Mouse (Mus musculus): Measurements from ENCODE around the gene Agtrap.
"Not testable (repeated sequence)": the region's sequence is repeated elsewhere in the genome, so short reads cannot be mapped to it uniquely, and the experiment has no call there.

Agtrap gene

DNA sequence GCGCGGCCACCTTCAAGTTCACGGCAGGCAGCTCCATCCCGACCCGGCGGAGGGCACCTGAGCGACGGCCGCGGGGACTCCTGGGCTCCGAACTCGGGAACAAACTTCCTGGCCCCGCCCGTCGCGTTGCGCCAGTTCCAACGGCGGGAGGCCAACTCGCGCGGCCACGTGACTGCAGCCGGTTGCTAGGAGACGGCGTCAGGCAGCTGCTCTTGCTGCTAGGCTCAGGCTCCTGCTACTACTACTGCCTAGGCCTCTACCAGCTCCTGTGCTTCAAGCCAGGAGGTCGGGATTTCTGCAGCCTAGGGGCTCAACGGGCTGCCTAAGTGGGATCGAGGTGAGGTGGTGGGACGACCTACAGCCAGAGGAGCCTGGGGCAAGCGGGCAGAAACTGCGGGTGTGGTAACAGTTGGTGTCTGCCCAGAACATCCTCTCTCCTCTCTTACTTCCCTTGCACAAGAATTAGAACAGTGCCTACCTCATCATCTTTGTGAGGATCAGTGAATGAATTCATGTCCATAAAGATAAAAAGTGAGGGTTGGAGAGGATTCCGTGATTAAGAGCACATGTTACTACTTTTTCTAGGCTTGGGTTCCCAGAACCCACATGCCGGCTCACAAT is at the start of gene Agtrap:
TSS of gene Agtrap (minus strand) at position 125 of the 621 bp plus-strand sequence.
- peak; percentile 88 to 89 for DNase-seq (ENCODE audit: low spot score in 2 of 2)

GRCm38 (mm10) chr4:148137503-148137902 is 49.7 kb upstream of the Agtrap start:
- no peak for DNase-seq (ENCODE audit: low spot score in 2 of 2)

GRCm38 (mm10) chr4:148134988-148135387 is 47.2 kb upstream of the Agtrap start:
- no peak for DNase-seq (ENCODE audit: low spot score in 2 of 2)

DNA sequence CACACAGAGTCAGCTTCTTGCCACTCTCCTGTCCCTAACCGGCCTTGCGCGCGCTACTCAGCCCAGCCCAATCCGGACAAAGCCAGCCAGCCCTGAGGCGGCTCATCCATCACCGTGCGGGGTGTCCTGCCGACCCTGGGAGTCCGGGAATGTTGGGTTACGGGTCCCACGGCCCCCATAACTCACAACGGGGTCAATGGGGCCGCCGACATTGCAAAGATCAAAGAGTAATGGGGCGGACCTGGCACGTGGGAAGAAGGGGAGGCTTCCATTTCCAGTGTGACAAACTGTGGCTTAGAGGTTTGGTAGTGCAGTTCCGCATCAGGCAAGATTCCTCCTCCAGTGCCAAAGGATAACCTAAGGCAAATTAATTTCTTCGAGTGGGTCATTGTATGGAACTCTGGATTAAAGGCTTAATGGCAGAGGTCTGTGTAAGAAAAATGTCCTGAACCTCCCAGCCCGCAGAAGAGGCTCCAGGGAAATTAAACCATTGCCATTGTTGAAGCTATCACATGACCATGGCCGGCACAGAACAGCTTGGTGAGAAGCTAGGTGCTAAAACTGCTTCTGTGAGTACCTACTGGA is 43.8 kb upstream of the Agtrap start:
- no peak for DNase-seq (ENCODE audit: low spot score in 2 of 2)

DNA sequence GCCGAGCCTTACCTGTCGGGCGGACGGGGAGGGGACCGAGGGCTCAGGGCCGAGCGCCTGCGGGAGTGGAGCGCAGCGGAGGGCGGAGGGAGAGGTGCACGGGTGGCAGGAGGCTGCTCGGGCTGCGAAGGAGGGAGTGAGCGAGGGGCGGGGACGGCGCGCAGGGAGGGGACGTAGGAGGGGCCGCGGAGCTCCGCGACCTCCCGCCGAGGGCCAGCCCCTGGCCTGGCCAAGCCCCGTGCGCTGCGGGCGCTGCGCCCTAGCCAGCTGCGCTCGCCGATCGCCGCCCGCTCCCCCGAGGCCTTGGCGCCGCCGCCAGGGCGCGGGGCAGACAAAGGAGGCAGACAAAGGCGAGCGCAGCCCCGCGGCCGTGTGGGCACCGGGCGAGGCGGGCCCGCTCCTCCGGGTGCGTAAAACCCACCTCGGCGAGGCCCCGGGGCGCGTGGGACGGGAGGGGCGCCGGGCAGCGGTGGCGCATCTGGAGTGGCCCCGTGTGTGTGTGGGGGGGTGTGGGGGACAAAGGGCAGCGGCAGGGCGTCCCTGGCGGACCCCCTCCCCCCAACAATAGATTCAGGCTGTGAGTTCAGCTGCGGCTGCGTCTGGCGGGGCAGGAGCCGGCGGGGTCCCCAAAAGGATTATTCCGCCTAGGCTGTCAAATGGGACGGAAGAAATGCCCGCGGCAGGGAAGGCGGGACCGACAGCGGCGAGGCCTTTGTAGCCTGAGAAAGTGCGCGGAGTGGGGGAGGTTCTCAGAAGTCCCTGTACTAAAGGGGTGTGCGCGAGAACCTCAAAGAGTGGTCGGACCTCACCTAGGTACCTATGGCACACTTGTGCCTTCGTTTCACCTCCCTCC is 43.0 kb upstream of the Agtrap start, which contains the start of gene Draxin:
TSS of gene Draxin (minus strand) at position 138 of the 853 bp plus-strand sequence.
- no peak for DNase-seq (ENCODE audit: low spot score in 2 of 2)

DNA sequence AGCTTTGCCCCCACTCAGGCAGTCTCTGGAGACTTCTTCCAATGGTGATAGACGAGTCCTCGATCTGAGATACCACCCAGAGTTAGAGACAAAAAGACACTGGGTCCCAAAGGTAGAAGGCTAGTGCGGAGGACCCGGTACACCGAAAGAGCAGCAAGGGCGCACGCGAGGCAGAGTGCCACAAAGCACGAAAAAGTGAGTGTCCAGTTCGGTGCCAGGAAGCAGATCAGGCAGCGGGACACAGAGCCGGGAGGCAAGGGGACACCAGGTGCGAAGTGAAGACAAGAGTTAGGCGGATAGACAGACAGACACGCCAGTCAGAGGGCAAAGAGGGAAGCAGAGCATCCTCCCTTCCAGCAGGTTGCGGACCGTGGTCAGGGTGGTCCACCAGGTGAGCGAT is 42.3 kb upstream of the Agtrap start, which contains the start of gene Mad2l2:
TSS of gene Mad2l2 (plus strand) at position 252 of the 400 bp plus-strand sequence.
- DNase-seq (ENCODE audit: low spot score in 2 of 2), result no peak

- DNase-seq (ENCODE audit: low spot score in 2 of 2), result no peak
These were observed 40.8 kb upstream of the Agtrap start for GRCm38 (mm10) chr4:148128672-148129071.

GRCm38 (mm10) chr4:148128241-148128640 is 40.4 kb upstream of the Agtrap start:
- no peak for DNase-seq (ENCODE audit: low spot score in 2 of 2)

GRCm38 (mm10) chr4:148122694-148123066 is 34.8 kb upstream of the Agtrap start:
- no peak for DNase-seq (ENCODE audit: low spot score in 2 of 2)

DNA sequence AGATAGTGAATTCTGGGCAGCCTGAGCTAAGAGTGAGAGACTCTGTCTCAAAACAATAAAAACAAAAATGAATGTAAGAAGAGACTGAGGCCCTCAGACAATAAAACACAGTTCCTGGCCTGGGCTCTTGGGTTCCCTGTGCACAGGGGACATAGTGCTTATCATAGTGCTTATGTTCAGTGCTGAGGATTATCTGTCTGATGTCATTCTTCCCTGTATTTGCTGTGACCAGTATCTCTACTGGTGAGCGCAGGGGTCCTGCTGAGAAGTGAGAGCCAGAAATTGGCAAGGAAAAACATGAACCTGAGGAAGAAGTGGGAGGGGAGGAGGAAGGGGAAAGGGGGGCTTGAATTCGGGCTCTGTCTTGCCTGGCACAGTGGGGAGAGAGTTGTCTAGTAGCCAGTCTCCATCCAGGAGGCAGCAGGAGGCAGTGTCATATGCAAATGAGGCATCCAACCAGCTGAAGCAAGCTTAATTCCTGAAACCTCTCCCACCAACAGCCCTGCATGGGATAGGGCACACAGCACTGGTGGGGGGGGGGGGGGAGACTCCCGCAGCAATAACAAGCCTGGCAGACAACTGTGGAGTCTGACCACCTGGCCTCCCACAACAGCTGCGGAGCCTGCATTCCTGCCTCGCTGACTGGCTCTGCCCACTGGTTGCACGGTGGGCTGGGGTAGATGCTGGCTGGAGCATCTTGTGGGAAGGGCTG is 34.3 kb upstream of the Agtrap start:
- no peak for DNase-seq (ENCODE audit: low spot score in 2 of 2)

- no peak for DNase-seq (ENCODE audit: low spot score in 2 of 2)
These were observed 33.5 kb upstream of the Agtrap start for GRCm38 (mm10) chr4:148121362-148121761.

- DNase-seq (ENCODE audit: low spot score in 2 of 2), result no peak
These were observed 32.7 kb upstream of the Agtrap start for GRCm38 (mm10) chr4:148120555-148120954.

DNA sequence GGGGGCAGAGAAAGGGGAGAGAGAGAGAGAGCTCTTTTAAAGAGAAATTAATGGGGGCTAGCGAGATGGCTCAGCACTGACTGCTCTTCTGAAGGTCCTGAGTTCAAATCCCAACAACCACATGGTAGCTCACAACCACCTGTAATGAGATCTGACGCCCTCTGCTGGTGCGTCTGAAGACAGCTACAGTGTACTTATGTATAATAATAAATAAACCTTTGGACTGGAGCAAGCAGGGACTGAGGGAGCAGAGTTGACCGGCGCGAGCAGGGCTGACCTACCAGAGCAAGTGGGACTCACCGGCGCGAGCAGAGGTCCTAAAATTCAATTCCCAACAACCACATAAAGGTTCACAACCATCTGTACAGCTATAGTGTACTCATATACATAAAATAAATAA is 31.7 kb upstream of the Agtrap start:
- not testable (repeated sequence) for DNase-seq (ENCODE audit: low spot score in 2 of 2)

DNA sequence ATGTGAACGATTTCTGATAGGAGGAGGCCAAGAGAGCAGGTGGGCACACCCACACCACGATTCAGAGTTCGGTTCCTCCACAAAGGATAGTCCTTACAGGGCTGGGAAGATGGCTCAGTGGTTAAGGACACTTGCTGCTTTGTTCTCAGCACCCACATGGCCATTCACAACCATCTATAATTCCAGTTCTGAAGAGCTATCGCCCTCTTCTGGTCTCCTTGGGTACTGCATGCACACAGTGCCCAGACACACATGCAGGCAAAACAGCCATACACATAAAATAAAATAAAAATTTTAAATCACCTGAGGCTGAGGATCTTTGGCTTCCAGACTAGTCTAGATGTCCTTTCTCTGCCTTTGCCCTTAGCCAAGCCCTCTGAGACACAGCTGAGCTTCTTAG is 29.6 kb upstream of the Agtrap start:
- DNase-seq (ENCODE audit: low spot score in 2 of 2), result no peak

DNA sequence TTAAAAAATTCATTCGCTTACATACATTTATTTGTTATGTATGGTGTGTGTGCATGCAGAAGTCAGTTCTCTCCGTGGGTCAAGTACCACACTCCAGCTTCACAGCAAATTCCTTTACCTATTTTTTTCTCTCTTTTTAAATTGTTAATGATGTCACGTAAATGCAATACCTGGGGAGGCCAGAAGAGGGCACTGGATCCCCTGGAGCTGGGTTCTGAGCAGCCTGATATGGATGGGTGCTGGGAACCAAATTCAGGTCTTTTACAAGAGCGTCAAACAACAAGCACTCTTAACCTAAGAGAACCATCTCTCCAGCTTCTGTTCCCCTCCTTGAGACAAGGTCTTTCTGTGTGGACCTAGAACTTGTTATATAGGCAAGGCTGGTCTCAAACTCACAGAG is 28.8 kb upstream of the Agtrap start:
- DNase-seq (ENCODE audit: low spot score in 2 of 2), result no peak

DNA sequence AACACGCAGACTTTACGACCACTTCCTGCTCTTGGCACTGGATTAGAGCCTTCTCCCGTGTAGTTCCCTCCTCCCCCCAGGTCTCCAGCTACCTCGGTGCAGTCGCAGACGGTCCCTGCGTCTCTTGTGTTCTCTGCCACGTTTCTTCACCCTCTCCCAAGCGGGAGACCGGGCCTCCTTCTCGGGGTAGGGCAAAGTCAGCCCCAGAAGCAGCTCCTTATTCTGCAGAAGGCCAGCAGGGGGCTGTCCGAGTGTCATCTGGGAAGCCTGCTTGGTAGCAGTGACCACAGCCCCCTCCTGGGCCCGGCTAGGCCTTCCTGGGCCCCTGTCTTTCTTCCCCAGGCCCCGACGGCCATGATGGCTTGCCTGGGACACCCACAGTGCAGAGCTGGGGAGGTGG is 27.6 kb upstream of the Agtrap start:
- peak; percentile 19 to 28 for DNase-seq (ENCODE audit: low spot score in 2 of 2)

- peak; percentile 62 to 73 for DNase-seq (ENCODE audit: low spot score in 2 of 2)
These were observed 27.0 kb upstream of the Agtrap start for GRCm38 (mm10) chr4:148114758-148115391.

DNA sequence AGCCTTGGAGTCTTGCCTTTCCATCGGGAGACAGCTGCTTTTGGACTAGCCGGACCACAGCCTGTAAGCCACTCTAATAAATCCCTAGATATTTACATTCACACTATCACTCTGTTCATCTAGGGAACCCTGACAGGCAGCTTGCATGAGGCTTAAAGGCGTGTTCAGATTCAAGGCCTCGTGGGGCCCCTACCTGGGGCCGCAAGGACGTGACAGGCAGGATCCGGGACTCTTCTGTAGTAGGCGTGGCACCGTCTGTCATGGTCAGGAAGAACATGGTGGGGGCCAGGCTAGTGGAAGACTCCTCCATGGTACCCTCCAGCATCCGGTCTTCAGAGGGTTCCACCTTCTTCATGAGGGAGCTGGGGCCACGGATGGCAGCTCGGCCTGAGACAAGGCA is 24.7 kb upstream of the Agtrap start:
- DNase-seq (ENCODE audit: low spot score in 2 of 2), result no peak

GRCm38 (mm10) chr4:148109215-148109614 is 21.4 kb upstream of the Agtrap start:
- no peak for DNase-seq (ENCODE audit: low spot score in 2 of 2)

GRCm38 (mm10) chr4:148108565-148109100 is 20.8 kb upstream of the Agtrap start:
- DNase-seq (ENCODE audit: low spot score in 2 of 2), result no peak

GRCm38 (mm10) chr4:148107621-148108291 is 19.9 kb upstream of the Agtrap start:
- DNase-seq (ENCODE audit: low spot score in 2 of 2), result no peak

All from spleen, postnatal 36 days (tissue).